Mouse (Mus musculus) heart, adult 2 months (tissue): ENCODE data around the gene Sfxn3. TPM values are rescaled to one million over a fixed set of nuclear protein-coding genes. Genes with fewer than 3 reads are reported as not detected.

ENCODE experiments used
- DNase-seq, 2 experiments: peaks; one replicate each; pipeline ENCODE4 v3.0.0; 2021
- H3K27ac ChIP-seq: fragments of 200-600 bp; 2 replicates; pipeline ENCODE4 v1.8.1; 2022
- H3K27me3 ChIP-seq: fragments of 200-500 bp; 2 replicates; pipeline ENCODE4 v1.6.1; 2012; ENCODE audit warnings: mild to moderate bottlenecking, low read length, inconsistent platforms, mixed read lengths; ENCODE audit not compliant: control insufficient read depth, insufficient read depth
- H3K36me3 ChIP-seq: fragments of 200-500 bp; 2 replicates; pipeline ENCODE4 v1.6.1; 2012; ENCODE audit warnings: low read length, inconsistent platforms; ENCODE audit not compliant: control insufficient read depth, insufficient read depth
- H3K4me1 ChIP-seq: fragments of 200-500 bp; 2 replicates; pipeline ENCODE4 v1.6.1; 2011; ENCODE audit warnings: low read length; ENCODE audit not compliant: control insufficient read depth, insufficient read depth
- H3K4me3 ChIP-seq: fragments of 200-600 bp; 2 replicates; pipeline ENCODE4 v1.8.1; 2022
- H3K79me2 ChIP-seq: fragments of 200-500 bp; replicated peaks from 2 replicates; pipeline ENCODE4 v1.6.1; 2012; ENCODE audit warnings: mild to moderate bottlenecking, inconsistent platforms, low read length, moderate library complexity, mixed read lengths; ENCODE audit not compliant: control insufficient read depth, insufficient read depth
- H3K9ac ChIP-seq: fragments of 200-500 bp; 2 replicates; pipeline ENCODE4 v1.6.1; 2012; ENCODE audit warnings: low read depth, mild to moderate bottlenecking, control low read depth, inconsistent platforms, low read length, mixed read lengths
- CTCF ChIP-seq: fragments of 200-600 bp; IDR thresholded peaks from 2 replicates; pipeline ENCODE4 v1.8.1; 2022; ENCODE audit warnings: antibody characterized with exemption, mild to moderate bottlenecking, moderate library complexity
- EP300 ChIP-seq: fragments of 200-500 bp; IDR thresholded peaks from 2 replicates; pipeline ENCODE4 v1.6.1; 2011; ENCODE audit warnings: low read depth, low read length, control low read depth; ENCODE audit not compliant: insufficient read depth
- POLR2A ChIP-seq: fragments of 200-500 bp; IDR thresholded peaks from 2 replicates; pipeline ENCODE4 v1.6.1; 2011; ENCODE audit warnings: mild to moderate bottlenecking, low read depth, low read length, control low read depth; ENCODE audit not compliant: insufficient read depth
- WGBS: fragments of 180-500 bp; shearing (Covaris S2); methylation state at CpG from one replicate; pipeline ENCODE4 v1.1.7; 2018; 5-methylcytosine and 5-hydroxymethylcytosine counted together
- intact Hi-C: fragments of 180-260 bp; cut with DNase I; formaldehyde crosslinking; loops from one replicate; pipeline ENCODE4 v1.15.1; 2025
- polyA plus RNA-seq: library from polyadenylated mRNA; depleted of rRNA; stranded (reverse); fragments of >200 nt; gene quantifications from 2 replicates; pipeline ENCODE4 v1.2.3, GENCODE M21; 2012
- total RNA-seq, 2 experiments: library from RNA; stranded (reverse); gene quantifications; 2 replicates each; pipeline ENCODE4 v1.2.3; 2021

The Sfxn3 gene
- total and polyA plus RNA-seq, 3 experiments, result 10.0 to 15.5 (median 11.1) TPM

DNA sequence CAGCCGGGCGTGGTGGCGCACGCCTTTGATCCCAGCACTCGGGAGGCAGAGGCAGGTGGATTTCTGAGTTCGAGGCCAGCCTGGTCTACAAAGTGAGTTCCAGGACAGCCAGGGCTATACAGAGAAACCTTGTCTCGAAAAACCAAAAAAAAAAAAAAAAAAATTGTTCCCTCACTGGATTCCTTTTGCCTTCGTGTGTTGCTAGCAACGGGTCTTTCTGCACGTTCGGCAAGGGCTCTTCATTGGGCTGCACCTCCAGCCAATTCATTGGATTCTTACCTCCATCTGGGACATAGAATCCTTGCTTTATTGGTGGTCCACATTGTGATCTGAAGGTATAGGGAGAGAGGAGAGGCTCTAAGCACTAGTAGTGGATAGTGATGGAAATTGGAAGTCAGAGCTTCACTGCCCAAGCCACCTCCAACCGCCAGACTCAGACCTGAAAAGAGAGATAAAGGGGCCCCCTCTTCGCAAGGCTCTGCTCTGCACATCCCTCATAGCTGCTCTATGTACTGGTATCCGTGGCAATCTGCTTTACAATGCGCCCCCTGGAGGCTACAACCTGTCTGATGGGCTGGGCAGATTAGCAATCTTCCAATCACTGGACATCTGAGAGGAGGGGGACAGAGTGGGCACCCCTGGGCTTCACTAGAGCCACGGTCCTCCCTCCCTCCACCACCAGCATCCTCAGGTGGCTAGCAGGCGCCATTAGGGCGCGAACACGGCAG is 16.4 kb downstream of the Sfxn3 start:
- TF ChIP-seq EP300 (no peak), POLR2A (no peak), CTCF (peak; percentile 77)
- no peak overlapping the region for H3K4me3 ChIP-seq
- no peaks in the 10 kb centered on the region for H3K79me2 ChIP-seq
- peaks cover 4% of the 10 kb centered on the region; the same call in 1 of the 2 replicates for H3K27me3 ChIP-seq
- DNase-seq, result peak; percentile 46 to 63
- 46% methylated on average over 20 of the region's 20 CpGs for WGBS
- no peaks in the 10 kb centered on the region for H3K36me3 ChIP-seq
- no peak overlapping the region for H3K27ac ChIP-seq
- H3K9ac ChIP-seq, result no peak overlapping the region
- intact Hi-C loops, result no loop called here
- H3K4me1 ChIP-seq, result no peaks in the 10 kb centered on the region; the same call in 1 of the 2 replicates

DNA sequence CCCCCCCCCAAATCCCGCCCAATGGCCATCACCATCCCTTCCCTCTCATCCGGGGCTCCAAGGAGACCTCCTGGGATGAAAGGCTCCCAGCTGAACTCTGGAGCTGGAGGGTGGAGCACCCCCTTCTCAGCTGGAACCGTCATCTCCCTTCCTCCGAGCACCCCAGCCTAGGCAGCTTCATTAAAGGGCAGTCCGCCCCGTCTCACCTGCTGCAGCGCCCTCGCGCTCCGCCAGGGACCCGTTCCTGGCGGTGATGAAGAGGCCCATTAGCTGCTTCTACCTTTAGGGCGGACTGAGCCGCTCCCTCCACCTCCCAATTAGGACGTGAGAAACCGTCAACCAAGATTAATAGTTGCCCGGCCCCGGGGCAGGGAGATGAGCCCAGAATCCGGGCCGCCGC is 17.9 kb downstream of the Sfxn3 start:
- intact Hi-C loops, result no loop called here
- TF ChIP-seq POLR2A (no peak), EP300 (no peak), CTCF (no peak)
- 10% methylated on average over 21 of the region's 21 CpGs for WGBS
- H3K4me1 ChIP-seq, result no peaks in the 10 kb centered on the region
- no peak overlapping the region for H3K4me3 ChIP-seq
- no peak overlapping the region for H3K27ac ChIP-seq
- H3K9ac ChIP-seq, result no peak overlapping the region
- DNase-seq, result no peak
- H3K36me3 ChIP-seq, result no peaks in the 10 kb centered on the region
- H3K79me2 ChIP-seq, result no peaks in the 10 kb centered on the region
- peaks cover 4% of the 10 kb centered on the region; the same call in 1 of the 2 replicates for H3K27me3 ChIP-seq

DNA sequence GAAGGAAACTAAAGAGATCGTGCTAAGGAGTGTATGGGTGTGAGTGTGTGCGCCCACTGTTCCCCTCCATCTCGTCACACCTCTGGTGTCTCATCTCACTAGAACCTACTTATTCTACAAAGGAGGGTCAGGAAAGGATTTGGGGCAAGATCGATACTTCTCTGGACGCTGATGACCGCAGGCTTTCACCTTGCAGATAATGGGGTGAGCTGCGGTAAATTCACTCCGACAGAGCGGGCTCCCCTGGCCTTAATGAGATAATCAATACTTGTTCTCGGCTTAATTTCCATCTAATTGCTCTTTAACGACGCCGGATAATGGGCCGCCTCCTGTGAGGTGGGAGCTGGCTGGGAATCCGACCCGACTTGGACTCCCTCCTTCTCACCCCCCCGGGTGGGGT is 19.9 kb downstream of the Sfxn3 start:
- 41% methylated on average over 17 of the region's 17 CpGs for WGBS
- H3K79me2 ChIP-seq, result no peaks in the 10 kb centered on the region
- H3K4me3 ChIP-seq, result no peak overlapping the region
- H3K9ac ChIP-seq, result no peak overlapping the region
- TF ChIP-seq EP300, result no peak
- no peak for TF ChIP-seq CTCF
- no peak for TF ChIP-seq POLR2A
- H3K27me3 ChIP-seq, result peaks cover 4% of the 10 kb centered on the region; the same call in 1 of the 2 replicates
- intact Hi-C loops, result no loop called here
- no peak overlapping the region for H3K27ac ChIP-seq
- H3K36me3 ChIP-seq, result no peaks in the 10 kb centered on the region
- DNase-seq, result no peak
- H3K4me1 ChIP-seq, result no peaks in the 10 kb centered on the region

DNA sequence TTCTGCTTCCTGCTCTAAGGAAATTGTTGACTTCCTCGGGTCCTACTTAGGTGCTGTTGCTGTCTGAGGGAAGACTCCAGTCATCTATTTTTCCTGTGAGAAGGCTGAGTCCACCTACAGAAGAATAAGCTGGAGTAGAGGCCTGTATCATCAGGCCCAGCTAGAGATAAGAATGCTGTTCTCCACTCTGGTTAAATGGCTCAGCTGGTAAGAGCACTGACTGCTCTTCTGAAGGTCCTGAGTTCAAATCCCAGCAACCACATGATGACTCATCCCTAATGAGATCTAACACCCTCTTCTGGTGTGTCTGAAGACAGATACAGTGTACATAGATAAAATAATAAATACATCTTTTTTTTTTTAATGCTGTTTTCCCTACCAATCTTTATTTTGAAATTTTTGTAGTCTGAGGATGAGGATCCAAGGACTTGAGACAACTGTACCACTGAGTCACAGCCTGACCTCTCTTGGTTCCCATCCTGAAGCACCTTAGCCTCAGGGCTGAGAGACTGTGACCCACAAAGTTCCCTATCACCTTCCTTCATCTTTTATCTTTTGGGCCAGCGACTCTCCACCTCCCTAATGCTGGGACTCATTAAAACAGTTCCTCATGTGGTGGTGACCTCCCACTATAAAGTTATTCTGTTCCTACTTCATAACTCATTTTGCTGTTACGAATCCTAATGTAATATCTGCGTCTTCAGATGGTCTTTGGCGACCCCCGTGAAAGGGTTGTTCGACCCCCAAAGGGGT is 20.6 kb downstream of the Sfxn3 start:
- Histone ChIP-seq H3K9ac (no peak overlapping the region), H3K4me1 (no peaks in the 10 kb centered on the region), H3K27ac (no peak overlapping the region), H3K4me3 (no peak overlapping the region), H3K79me2 (no peaks in the 10 kb centered on the region), H3K36me3 (no peaks in the 10 kb centered on the region), H3K27me3 (peaks cover 4% of the 10 kb centered on the region; the same call in 1 of the 2 replicates)
- TF ChIP-seq CTCF (no peak), POLR2A (no peak), EP300 (no peak)
- intact Hi-C loops, result no loop called here
- WGBS, result 71% methylated on average over 7 of the region's 7 CpGs
- DNase-seq, result no peak

DNA sequence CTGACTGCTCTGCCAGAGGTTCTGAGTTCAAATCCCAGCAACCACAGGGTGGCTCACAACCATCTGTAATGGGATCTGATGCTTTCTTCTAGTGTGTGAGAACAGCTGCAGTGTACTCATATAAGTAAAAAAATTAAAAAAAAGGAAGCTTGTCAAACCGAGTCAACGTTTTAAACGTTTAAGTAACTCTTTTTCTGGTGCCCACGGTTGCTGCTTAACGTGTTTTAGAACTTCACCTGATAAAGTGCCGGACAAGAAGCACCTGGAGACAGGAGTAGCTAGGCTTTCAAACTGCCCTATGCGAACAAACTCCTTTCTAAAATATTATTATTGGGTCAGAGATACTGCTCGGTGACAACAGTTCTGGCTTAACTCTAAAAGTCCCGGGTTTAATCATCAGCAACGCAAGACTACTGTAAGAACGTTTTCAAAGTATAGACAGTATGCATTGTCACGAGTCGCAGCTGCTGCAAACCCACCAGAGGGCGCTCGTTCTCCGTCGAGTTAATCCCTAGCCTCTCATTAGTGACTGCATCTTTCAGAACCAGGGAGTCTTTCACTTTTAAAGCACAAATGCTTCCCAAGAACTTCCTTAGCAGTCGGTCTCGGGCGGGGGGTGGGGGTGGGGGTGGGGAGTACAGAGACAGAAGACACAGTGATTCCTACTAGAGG is 26.7 kb downstream of the Sfxn3 start:
- Histone ChIP-seq H3K4me3 (peak overlapping the region; percentile 61), H3K36me3 (no peaks in the 10 kb centered on the region), H3K4me1 (peaks cover 7% of the 10 kb centered on the region), H3K27me3 (peaks cover 1% of the 10 kb centered on the region; the same call in 1 of the 2 replicates), H3K79me2 (no peaks in the 10 kb centered on the region), H3K9ac (no peak overlapping the region), H3K27ac (peak overlapping the region; percentile 100)
- 6% methylated on average over 20 of the region's 20 CpGs for WGBS
- TF ChIP-seq POLR2A (no peak), EP300 (peak; percentile 48; the same call in 1 of the 2 replicates), CTCF (peak; percentile 80)
- intact Hi-C loops, result loop anchor here (2.0 kb wide), 2 partner anchors 15 to 87 kb away; no protein-coding TSS in a partner anchor
- peak; percentile 75 to 88 for DNase-seq
